In the genomic region with DNA sequence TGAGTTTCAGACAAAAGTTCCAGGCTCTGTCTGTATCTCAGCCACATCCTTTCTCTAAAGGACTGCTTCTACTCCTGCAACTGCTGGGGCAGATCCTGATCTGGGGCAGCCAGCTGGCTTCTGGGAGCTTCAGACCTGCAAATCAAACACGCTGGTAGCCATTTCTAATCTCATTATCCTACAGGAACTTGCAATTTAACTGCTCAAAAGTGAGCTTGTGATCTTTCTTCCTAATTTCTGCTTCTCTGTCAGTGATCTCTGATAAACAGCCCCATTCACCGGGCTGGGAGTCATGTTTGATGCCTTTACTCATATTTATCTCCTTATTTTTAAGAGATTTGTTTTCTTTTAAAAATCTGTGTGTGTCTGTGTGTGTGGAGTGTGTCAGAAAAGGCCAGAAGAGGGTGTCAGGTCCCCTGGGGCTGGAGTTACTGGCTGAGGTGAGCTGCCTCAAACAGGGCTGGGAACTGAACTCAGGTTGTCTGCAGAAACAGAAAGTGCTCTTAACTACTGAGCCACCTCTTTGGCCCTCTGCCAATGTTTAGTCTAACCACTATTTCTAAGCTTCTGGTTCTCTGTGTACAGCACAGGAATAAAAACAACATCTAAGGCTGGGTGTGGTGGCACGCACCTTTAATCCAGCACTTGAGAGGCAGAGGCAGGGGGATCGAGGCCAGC, we compare ENCODE assay signal across 14 mouse cellular contexts.
DNase-seq lines count a peak whose midpoint lies in the region; ATAC-seq and TF ChIP-seq lines count a peak whose summit lies in the region.
"Had no signal": no experiment of that assay in that cellular context is flagged by ENCODE, and none has a peak within 500 bp of the region (broad histone marks: within the 10 kb centered on the region; RNA-seq: fewer than 3 reads in every experiment).

No protein-coding gene starts in this region.

- H3K9ac ChIP-seq in midbrain, postnatal 0 days (replicated peaks; ENCODE audit: low read length, poor library complexity, severe bottlenecking), result no peak overlapping the region
- H3K9ac ChIP-seq in embryonic facial prominence, embryonic 14.5 days (ENCODE audit: low read depth, low read length), result no peak overlapping the region
- H3K9ac ChIP-seq: embryonic facial prominence, embryonic 13.5 days; limb, embryonic 13.5 days; neural tube, embryonic 12.5 days had no signal

- H3K4me2 ChIP-seq in midbrain, postnatal 0 days (ENCODE audit: low read depth, low read length, poor library complexity, severe bottlenecking), result no peak overlapping the region
- H3K4me2 ChIP-seq in embryonic facial prominence, embryonic 14.5 days (ENCODE audit: low read depth, low read length), result no peak overlapping the region
- H3K4me2 ChIP-seq: embryonic facial prominence, embryonic 13.5 days; limb, embryonic 13.5 days; neural tube, embryonic 12.5 days had no signal

- no peak overlapping the region for H3K4me3 ChIP-seq in midbrain, embryonic 10.5 days
- no peak overlapping the region for H3K4me3 ChIP-seq in midbrain, postnatal 0 days (ENCODE audit: low read depth, low read length)
- no peak overlapping the region for H3K4me3 ChIP-seq in embryonic facial prominence, embryonic 14.5 days (ENCODE audit: low read depth, low read length)
- H3K4me3 ChIP-seq: embryonic facial prominence, embryonic 13.5 days; limb, embryonic 13.5 days; neural tube, embryonic 12.5 days had no signal

- 74% methylated on average over 4 of the region's 4 CpGs for WGBS in midbrain, embryonic 10.5 days
- 61% methylated on average over 4 of the region's 4 CpGs for whole genome bisulfite sequencing in midbrain, postnatal 0 days
- WGBS in embryonic facial prominence, embryonic 14.5 days, result 60% methylated on average over 4 of the region's 4 CpGs

- H3K4me1 ChIP-seq in midbrain, embryonic 10.5 days, result peaks cover 40% of the 10 kb centered on the region
- no peaks in the 10 kb centered on the region for H3K4me1 ChIP-seq in midbrain, postnatal 0 days (ENCODE audit: insufficient read depth, low read length)
- H3K4me1 ChIP-seq in embryonic facial prominence, embryonic 14.5 days (ENCODE audit: control insufficient read depth, insufficient read depth, low read length), result no peaks in the 10 kb centered on the region
- H3K4me1 ChIP-seq: embryonic facial prominence, embryonic 13.5 days; limb, embryonic 13.5 days; neural tube, embryonic 12.5 days had no signal

- H3K9me3 ChIP-seq in midbrain, embryonic 10.5 days (replicated peaks), result no peaks in the 10 kb centered on the region
- no peaks in the 10 kb centered on the region for H3K9me3 ChIP-seq in midbrain, postnatal 0 days (ENCODE audit: low read length)
- no peaks in the 10 kb centered on the region for H3K9me3 ChIP-seq in embryonic facial prominence, embryonic 14.5 days (ENCODE audit: control insufficient read depth, low read length)
- H3K9me3 ChIP-seq: embryonic facial prominence, embryonic 13.5 days; limb, embryonic 13.5 days; neural tube, embryonic 12.5 days had no signal

- no peak for TF ChIP-seq CTCF in midbrain, postnatal 0 days (IDR thresholded peaks at IDR 0.05)

- peak overlapping the region; percentile 67 for H3K27ac ChIP-seq in midbrain, embryonic 10.5 days (replicated peaks)
- no peak overlapping the region for H3K27ac ChIP-seq in midbrain, postnatal 0 days (ENCODE audit: low read depth, low read length)
- no peak overlapping the region for H3K27ac ChIP-seq in embryonic facial prominence, embryonic 14.5 days (replicated peaks; ENCODE audit: low read depth, low read length)
- H3K27ac ChIP-seq: embryonic facial prominence, embryonic 13.5 days; kidney, postnatal 0 days; limb, embryonic 13.5 days; neural tube, embryonic 12.5 days had no signal

- H3K36me3 ChIP-seq in midbrain, embryonic 10.5 days, result peaks cover 65% of the 10 kb centered on the region
- peaks cover 26% of the 10 kb centered on the region for H3K36me3 ChIP-seq in midbrain, postnatal 0 days (ENCODE audit: insufficient read depth, low read length)
- peaks cover 48% of the 10 kb centered on the region for H3K36me3 ChIP-seq in embryonic facial prominence, embryonic 14.5 days (ENCODE audit: control insufficient read depth, insufficient read depth, low read length)

- DNase-seq in frontal cortex, postnatal 36 days (ENCODE audit: low spot score in 2 of 2), result no peak
- DNase-seq in midbrain, embryonic 10.5 days (ENCODE audit: low spot score), result no peak
- no peak for DNase-seq in midbrain, postnatal 0 days (ENCODE audit: low spot score)
- peak; percentile 45 for DNase-seq in embryonic facial prominence, embryonic 14.5 days (ENCODE audit: low spot score)
- peak; percentile 39 for DNase-seq in naive thymus-derived CD4-positive, alpha-beta T cell, adult 2 months (ENCODE audit: low read depth)
- no peak for DNase-seq in cerebellum, postnatal 36 days
- DNase-seq: cerebellum, adult 11 months; gastrocnemius, postnatal 14 days; right cerebral cortex, postnatal 25 days had no signal

- ATAC-seq in frontal cortex, adult (ENCODE audit: low TSS enrichment), result peak; percentile 69
- ATAC-seq in midbrain, postnatal 0 days (ENCODE audit: low FRiP score), result no peak
- ATAC-seq in embryonic facial prominence, embryonic 14.5 days (ENCODE audit: low read depth), result no peak

- no peaks in the 10 kb centered on the region for H3K27me3 ChIP-seq in midbrain, embryonic 10.5 days (ENCODE audit: low read depth, poor library complexity, severe bottlenecking)
- H3K27me3 ChIP-seq in midbrain, postnatal 0 days (ENCODE audit: insufficient read depth, low read length), result no peaks in the 10 kb centered on the region
- H3K27me3 ChIP-seq in embryonic facial prominence, embryonic 14.5 days (replicated peaks; ENCODE audit: control insufficient read depth, insufficient read depth, low read length), result no peaks in the 10 kb centered on the region
- H3K27me3 ChIP-seq: embryonic facial prominence, embryonic 13.5 days; limb, embryonic 13.5 days; neural tube, embryonic 12.5 days had no signal

Comparison
In these comparisons a context has a peak if more than half of its experiments do, and no peak if none do; other contexts are left out.
1. DNase-seq: peak in embryonic facial prominence, embryonic 14.5 days (single experiment) and naive thymus-derived CD4-positive, alpha-beta T cell, adult 2 months (single experiment); none in frontal cortex, postnatal 36 days (0 of 2), midbrain, embryonic 10.5 days (single experiment), midbrain, postnatal 0 days (single experiment) and cerebellum, postnatal 36 days (0 of 2).